Mouse (Mus musculus): ENCODE results near the gene Rnf32.

Gene Rnf32

DNA sequence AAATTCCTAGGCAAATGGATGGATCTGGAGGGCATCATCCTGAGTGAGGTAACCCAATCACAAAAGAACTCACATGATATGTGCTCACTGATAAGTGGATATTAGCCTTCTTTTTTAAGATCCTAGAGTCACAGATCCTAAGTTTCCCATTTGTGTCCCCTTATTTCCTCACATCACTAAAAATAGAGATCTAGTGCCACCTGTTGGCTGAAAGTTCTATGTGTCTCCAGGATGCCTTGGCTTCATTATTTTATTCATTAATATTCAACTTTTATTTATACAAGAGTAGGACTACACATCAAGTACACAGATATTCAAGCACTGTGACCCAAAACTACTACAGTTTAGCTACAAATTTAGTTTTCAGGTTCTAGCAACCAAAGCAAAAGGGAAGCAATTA lies 79.0 kb downstream of the Rnf32 start:
- no peak for DNase-seq (ENCODE audit: low spot score)
